8 mouse cellular contexts compared by ENCODE assay signal in the genomic region with DNA sequence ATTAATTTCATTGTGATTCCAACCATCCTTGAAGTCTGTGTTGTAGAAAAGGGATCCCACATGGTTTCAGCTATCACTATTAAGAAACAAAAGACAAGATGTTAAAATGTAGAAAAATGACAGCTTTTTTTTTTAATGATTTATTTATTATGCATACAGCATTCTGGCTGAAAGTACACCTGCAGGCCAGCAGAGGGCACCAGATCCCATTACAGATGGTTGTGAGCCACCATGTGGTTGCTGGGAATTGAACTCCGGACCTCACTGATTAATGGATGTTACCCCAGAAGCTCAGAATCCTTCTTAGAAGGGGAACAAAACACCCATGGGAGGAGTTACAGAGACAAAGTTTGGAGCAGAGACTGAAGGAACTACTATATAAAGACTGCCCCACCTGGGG. TPM values are rescaled to one million over a fixed set of nuclear protein-coding genes. Genes with fewer than 3 reads are reported as not detected.
DNase-seq lines count a peak whose midpoint lies in the region; ATAC-seq and TF ChIP-seq lines count a peak whose summit lies in the region.

No protein-coding gene starts in this region.

- H3K36me3 ChIP-seq in heart, postnatal 0 days (replicated peaks; ENCODE audit: control insufficient read depth, insufficient read depth, low read length): peaks cover 96% of the 10 kb centered on the region
- H3K36me3 ChIP-seq in heart, embryonic 12.5 days: peaks cover 90% of the 10 kb centered on the region
- peaks cover 45% of the 10 kb centered on the region for H3K36me3 ChIP-seq in spleen, adult 2 months (ENCODE audit: control insufficient read depth, insufficient read depth, low read length)
- peaks cover 24% of the 10 kb centered on the region for H3K36me3 ChIP-seq in embryonic facial prominence, embryonic 11.5 days (replicated peaks; ENCODE audit: control insufficient read depth, insufficient read depth, low read depth, low read length)

- peak; percentile 28 for TF ChIP-seq CTCF in heart, postnatal 0 days (IDR thresholded peaks at IDR 0.05; ENCODE audit: low read depth)
- peak; percentile 5; the same call in 1 of the 2 replicates for TF ChIP-seq CTCF in spleen, adult 2 months (IDR thresholded peaks at IDR 0.05; ENCODE audit: extremely low read depth, insufficient read depth, insufficient read length, insufficient replicate concordance)

- DNase-seq in heart, postnatal 0 days (ENCODE audit: low spot score): no peak
- DNase-seq in spleen, adult 2 months (ENCODE audit: low read depth in 1 of 2, low spot score in 2 of 2): no peak
- no peak for DNase-seq in spleen, postnatal 14 days (ENCODE audit: low spot score in 2 of 2)
- peak; percentile 33 for DNase-seq in embryonic facial prominence, embryonic 11.5 days (ENCODE audit: low spot score)
- DNase-seq in thymus, postnatal 36 days: peak; percentile 15 to 22
- DNase-seq in urinary bladder, postnatal 14 days (ENCODE audit: low spot score): no peak

- no peaks in the 10 kb centered on the region for H3K27me3 ChIP-seq in heart, postnatal 0 days (ENCODE audit: control insufficient read depth, insufficient read depth, low read length)
- H3K27me3 ChIP-seq in heart, embryonic 12.5 days (replicated peaks): no peaks in the 10 kb centered on the region
- H3K27me3 ChIP-seq in spleen, adult 2 months (ENCODE audit: control insufficient read depth, insufficient read depth, low read length): no peaks in the 10 kb centered on the region
- no peaks in the 10 kb centered on the region for H3K27me3 ChIP-seq in embryonic facial prominence, embryonic 11.5 days (ENCODE audit: control insufficient read depth, insufficient read depth, low read length)

- 85% methylated on average over 1 of the region's 1 CpGs for WGBS in heart, postnatal 0 days
- WGBS in heart, embryonic 12.5 days: 92% methylated on average over 1 of the region's 1 CpGs
- WGBS in spleen, adult 2 months: 97% methylated on average over 1 of the region's 1 CpGs
- WGBS in embryonic facial prominence, embryonic 11.5 days: 96% methylated on average over 1 of the region's 1 CpGs

- H3K9ac ChIP-seq in heart, postnatal 0 days (replicated peaks; ENCODE audit: low read depth, low read length): no peak overlapping the region
- H3K9ac ChIP-seq in heart, embryonic 12.5 days: no peak overlapping the region
- H3K9ac ChIP-seq in embryonic facial prominence, embryonic 11.5 days (replicated peaks; ENCODE audit: low read length): no peak overlapping the region

- no peak overlapping the region for H3K4me2 ChIP-seq in heart, postnatal 0 days (ENCODE audit: low read depth, low read length)
- H3K4me2 ChIP-seq in heart, embryonic 12.5 days: no peak overlapping the region
- no peak overlapping the region for H3K4me2 ChIP-seq in embryonic facial prominence, embryonic 11.5 days (ENCODE audit: low read depth, low read length)

- H3K4me1 ChIP-seq in heart, postnatal 0 days (ENCODE audit: control insufficient read depth, insufficient read depth): no peaks in the 10 kb centered on the region
- H3K4me1 ChIP-seq in heart, embryonic 12.5 days (replicated peaks): no peaks in the 10 kb centered on the region
- H3K4me1 ChIP-seq in spleen, adult 2 months (ENCODE audit: control insufficient read depth, insufficient read depth, insufficient read length): no peaks in the 10 kb centered on the region; the same call in 1 of the 2 replicates
- no peaks in the 10 kb centered on the region for H3K4me1 ChIP-seq in embryonic facial prominence, embryonic 11.5 days (ENCODE audit: control insufficient read depth, insufficient read depth, low read length)

- no peak for TF ChIP-seq EP300 in heart, postnatal 0 days (IDR thresholded peaks at IDR 0.05; ENCODE audit: low read depth)

- no peak for TF ChIP-seq POLR2A in spleen, adult 2 months (IDR thresholded peaks at IDR 0.05; ENCODE audit: low read depth, low read length)

- no peaks in the 10 kb centered on the region for H3K9me3 ChIP-seq in heart, postnatal 0 days (replicated peaks; ENCODE audit: control insufficient read depth, low read length)
- H3K9me3 ChIP-seq in heart, embryonic 12.5 days (replicated peaks): peaks cover 5% of the 10 kb centered on the region
- no peaks in the 10 kb centered on the region for H3K9me3 ChIP-seq in embryonic facial prominence, embryonic 11.5 days (replicated peaks; ENCODE audit: control insufficient read depth, low read length)

- no peak overlapping the region for H3K27ac ChIP-seq in heart, postnatal 0 days (ENCODE audit: low read depth)
- no peak overlapping the region for H3K27ac ChIP-seq in heart, embryonic 12.5 days (ENCODE audit: poor library complexity, severe bottlenecking)
- no peak overlapping the region for H3K27ac ChIP-seq in spleen, adult 2 months (ENCODE audit: insufficient read depth, low read length)
- H3K27ac ChIP-seq in embryonic facial prominence, embryonic 11.5 days (replicated peaks; ENCODE audit: low read depth, low read length): no peak overlapping the region

- H3K4me3 ChIP-seq in heart, postnatal 0 days (ENCODE audit: low read depth, low read length): no peak overlapping the region
- no peak overlapping the region for H3K4me3 ChIP-seq in heart, embryonic 12.5 days
- H3K4me3 ChIP-seq in spleen, adult 2 months (ENCODE audit: extremely low read depth, insufficient read depth, insufficient read length): no peak overlapping the region
- no peak overlapping the region for H3K4me3 ChIP-seq in embryonic facial prominence, embryonic 11.5 days (ENCODE audit: low read depth, low read length)

- ATAC-seq in heart, postnatal 0 days (ENCODE audit: insufficient read depth, low read depth): no peak
- no peak for ATAC-seq in heart, embryonic 12.5 days (ENCODE audit: insufficient number of reproducible peaks, low FRiP score)
- ATAC-seq in embryonic facial prominence, embryonic 11.5 days (replicated peaks; ENCODE audit: insufficient number of reproducible peaks, low FRiP score, low TSS enrichment, low read depth): no peak
- no peak for ATAC-seq in megakaryocyte, adult 5-6 weeks (ENCODE audit: poor library complexity, severe bottlenecking)

RNA-seq across cellular contexts. Expression of a gene that starts 12.3 kb away (rescaled TPM):
- 11.8 and 19.3 TPM in 2 replicates for total RNA-seq in heart, postnatal 0 days (2014; rRNA removed; ENCODE audit: low replicate concordance)
- 6.6 and 8.5 TPM in 2 replicates for polyA plus RNA-seq in heart, postnatal 0 days (2015; fragmentation: Nextera tagmentation; extraction: Ambion mirVana)
- polyA plus RNA-seq in heart, embryonic 12.5 days (2016; fragmentation: Nextera tagmentation; extraction: Ambion mirVana): 14.9 and 18.3 TPM in 2 replicates
- polyA plus RNA-seq in spleen, adult 2 months (2012; rRNA removed): 25.1 and 32.9 TPM in 2 replicates
- 12.1 and 12.7 TPM in 2 replicates for polyA plus RNA-seq in embryonic facial prominence, embryonic 11.5 days (2014; fragmentation: Nextera tagmentation; extraction: Ambion mirVana)
- 95.7 and 105 TPM in 2 replicates for total RNA-seq in megakaryocyte, adult 5-6 weeks (2015)
- total RNA-seq in megakaryocyte, adult 5-6 weeks (2017): 44.6 and 61.5 TPM in 2 replicates

RNA-seq across cellular contexts. Expression of a gene that starts 21.0 kb away (rescaled TPM):
- 30.6 and 33.8 TPM in 2 replicates for total RNA-seq in heart, postnatal 0 days (2014; rRNA removed; ENCODE audit: low replicate concordance)
- 18.8 and 19.0 TPM in 2 replicates for polyA plus RNA-seq in heart, postnatal 0 days (2015; fragmentation: Nextera tagmentation; extraction: Ambion mirVana)
- polyA plus RNA-seq in heart, embryonic 12.5 days (2016; fragmentation: Nextera tagmentation; extraction: Ambion mirVana): 52.5 and 55.6 TPM in 2 replicates
- polyA plus RNA-seq in spleen, adult 2 months (2012; rRNA removed): 10.4 and 11.9 TPM in 2 replicates
- 79.8 and 84.3 TPM in 2 replicates for polyA plus RNA-seq in embryonic facial prominence, embryonic 11.5 days (2014; fragmentation: Nextera tagmentation; extraction: Ambion mirVana)
- total RNA-seq in megakaryocyte, adult 5-6 weeks (2015): 71.3 and 81.9 TPM in 2 replicates
- total RNA-seq in megakaryocyte, adult 5-6 weeks (2017): 68.3 and 79.2 TPM in 2 replicates

Comparison
In these comparisons a context has a peak if more than half of its experiments do, and no peak if none do; other contexts are left out.
1. DNase-seq: peak in embryonic facial prominence, embryonic 11.5 days (single experiment) and thymus, postnatal 36 days (2 of 2); none in heart, postnatal 0 days (single experiment), spleen, adult 2 months (0 of 2), spleen, postnatal 14 days (0 of 2) and urinary bladder, postnatal 14 days (single experiment).